Mouse (Mus musculus): ENCODE data around the gene Nat8f5. TPM values are rescaled to one million over a fixed set of nuclear protein-coding genes. Genes with fewer than 3 reads are reported as not detected.
"Not testable (repeated sequence)": the region's sequence is repeated elsewhere in the genome, so short reads cannot be mapped to it uniquely, and the experiment has no call there.

The Nat8f5 gene
- polyA plus RNA-seq, 1 experiment from 2014 or later, result 0.36 TPM

- H3K9ac ChIP-seq (ENCODE audit: low read depth, low read length), result no peak overlapping the region
- H3K27ac ChIP-seq (ENCODE audit: low read depth, low read length), result no peak overlapping the region
- WGBS, result 93% methylated on average over 1 of the region's 1 CpGs
- H3K4me3 ChIP-seq (ENCODE audit: low read length), result no peak overlapping the region
- no peak overlapping the region for H3K4me2 ChIP-seq (ENCODE audit: low read length)
- no peaks in the 10 kb centered on the region for H3K4me1 ChIP-seq (ENCODE audit: control insufficient read depth, insufficient read depth, low read depth, low read length)
- no peaks in the 10 kb centered on the region for H3K36me3 ChIP-seq (ENCODE audit: control insufficient read depth, insufficient read depth, low read length)
- no peak for ATAC-seq
- no peaks in the 10 kb centered on the region for H3K9me3 ChIP-seq (ENCODE audit: control insufficient read depth, low read length)
- H3K27me3 ChIP-seq (replicated peaks; ENCODE audit: control insufficient read depth, insufficient read depth, low read length), result no peaks in the 10 kb centered on the region
Measured at GRCm38 (mm10) chr6:85823382-85824090, 2.8 kb upstream of the Nat8f5 start.

- H3K27me3 ChIP-seq (replicated peaks; ENCODE audit: control insufficient read depth, insufficient read depth, low read length), result no peaks in the 10 kb centered on the region
- no peak for ATAC-seq
- H3K4me2 ChIP-seq (ENCODE audit: low read length), result no peak overlapping the region
- H3K9ac ChIP-seq (ENCODE audit: low read depth, low read length), result no peak overlapping the region
- no peaks in the 10 kb centered on the region for H3K4me1 ChIP-seq (ENCODE audit: control insufficient read depth, insufficient read depth, low read depth, low read length)
- H3K27ac ChIP-seq (ENCODE audit: low read depth, low read length), result no peak overlapping the region
- no peak overlapping the region for H3K4me3 ChIP-seq (ENCODE audit: low read length)
- H3K36me3 ChIP-seq (ENCODE audit: control insufficient read depth, insufficient read depth, low read length), result no peaks in the 10 kb centered on the region
- WGBS, result 85% methylated on average over 4 of the region's 4 CpGs
- H3K9me3 ChIP-seq (ENCODE audit: control insufficient read depth, low read length), result no peaks in the 10 kb centered on the region
Measured at GRCm38 (mm10) chr6:85822286-85822685, 1.5 kb upstream of the Nat8f5 start.

GRCm38 (mm10) chr6:85818338-85818737 is 2.4 kb downstream of the Nat8f5 start:
- Histone ChIP-seq H3K4me2 (ENCODE audit: low read length) (no peak overlapping the region), H3K4me1 (ENCODE audit: control insufficient read depth, insufficient read depth, low read depth, low read length) (no peaks in the 10 kb centered on the region), H3K9ac (ENCODE audit: low read depth, low read length) (no peak overlapping the region), H3K9me3 (ENCODE audit: control insufficient read depth, low read length) (no peaks in the 10 kb centered on the region), H3K27me3 (replicated peaks; ENCODE audit: control insufficient read depth, insufficient read depth, low read length) (no peaks in the 10 kb centered on the region), H3K36me3 (ENCODE audit: control insufficient read depth, insufficient read depth, low read length) (no peaks in the 10 kb centered on the region), H3K27ac (ENCODE audit: low read depth, low read length) (no peak overlapping the region), H3K4me3 (ENCODE audit: low read length) (no peak overlapping the region)
- ATAC-seq, result no peak
- WGBS, result 22% methylated on average over 1 of the region's 1 CpGs

- Histone ChIP-seq H3K4me3 (ENCODE audit: low read length) (no peak overlapping the region), H3K4me2 (ENCODE audit: low read length) (no peak overlapping the region), H3K4me1 (ENCODE audit: control insufficient read depth, insufficient read depth, low read depth, low read length) (no peaks in the 10 kb centered on the region), H3K9me3 (ENCODE audit: control insufficient read depth, low read length) (no peaks in the 10 kb centered on the region), H3K27ac (ENCODE audit: low read depth, low read length) (no peak overlapping the region), H3K36me3 (ENCODE audit: control insufficient read depth, insufficient read depth, low read length) (no peaks in the 10 kb centered on the region), H3K9ac (ENCODE audit: low read depth, low read length) (no peak overlapping the region), H3K27me3 (replicated peaks; ENCODE audit: control insufficient read depth, insufficient read depth, low read length) (no peaks in the 10 kb centered on the region)
- no peak for ATAC-seq
- 88% methylated on average over 2 of the region's 2 CpGs for WGBS
Measured at GRCm38 (mm10) chr6:85813339-85813738, 7.4 kb downstream of the Nat8f5 start.

- 61% methylated on average over 3 of the region's 3 CpGs for WGBS
- H3K4me3 ChIP-seq (ENCODE audit: low read length); H3K4me1 ChIP-seq (ENCODE audit: control insufficient read depth, insufficient read depth, low read depth, low read length): not testable (repeated sequence)
Measured at GRCm38 (mm10) chr6:85810942-85811537, 9.7 kb downstream of the Nat8f5 start.

GRCm38 (mm10) chr6:85810514-85810913 is 10.3 kb downstream of the Nat8f5 start:
- not testable (repeated sequence) for H3K4me1 ChIP-seq (ENCODE audit: control insufficient read depth, insufficient read depth, low read depth, low read length); H3K36me3 ChIP-seq (ENCODE audit: control insufficient read depth, insufficient read depth, low read length); H3K27ac ChIP-seq (ENCODE audit: low read depth, low read length); ATAC-seq; H3K27me3 ChIP-seq (replicated peaks; ENCODE audit: control insufficient read depth, insufficient read depth, low read length); H3K4me2 ChIP-seq (ENCODE audit: low read length); H3K9me3 ChIP-seq (ENCODE audit: control insufficient read depth, low read length); H3K9ac ChIP-seq (ENCODE audit: low read depth, low read length); H3K4me3 ChIP-seq (ENCODE audit: low read length)
- 76% methylated on average over 2 of the region's 3 CpGs for WGBS

More at GRCm38 (mm10) chr6:85810942-85811537, 9.7 kb downstream of the Nat8f5 start:
- not testable (repeated sequence) for H3K4me2 ChIP-seq (ENCODE audit: low read length); H3K27ac ChIP-seq (ENCODE audit: low read depth, low read length); H3K9ac ChIP-seq (ENCODE audit: low read depth, low read length); H3K9me3 ChIP-seq (ENCODE audit: control insufficient read depth, low read length); H3K36me3 ChIP-seq (ENCODE audit: control insufficient read depth, insufficient read depth, low read length); ATAC-seq; H3K27me3 ChIP-seq (replicated peaks; ENCODE audit: control insufficient read depth, insufficient read depth, low read length)

- H3K9me3 ChIP-seq (ENCODE audit: control insufficient read depth, low read length); H3K4me2 ChIP-seq (ENCODE audit: low read length); H3K4me1 ChIP-seq (ENCODE audit: control insufficient read depth, insufficient read depth, low read depth, low read length); H3K27ac ChIP-seq (ENCODE audit: low read depth, low read length); ATAC-seq; H3K9ac ChIP-seq (ENCODE audit: low read depth, low read length); H3K36me3 ChIP-seq (ENCODE audit: control insufficient read depth, insufficient read depth, low read length); H3K4me3 ChIP-seq (ENCODE audit: low read length); H3K27me3 ChIP-seq (replicated peaks; ENCODE audit: control insufficient read depth, insufficient read depth, low read length): not testable (repeated sequence)
- WGBS, result 87% methylated on average over 2 of the region's 3 CpGs
Measured at GRCm38 (mm10) chr6:85809784-85810183, 11.0 kb downstream of the Nat8f5 start.

- not testable (repeated sequence) for H3K4me3 ChIP-seq (ENCODE audit: low read length); H3K4me2 ChIP-seq (ENCODE audit: low read length); H3K4me1 ChIP-seq (ENCODE audit: control insufficient read depth, insufficient read depth, low read depth, low read length); H3K27ac ChIP-seq (ENCODE audit: low read depth, low read length); H3K36me3 ChIP-seq (ENCODE audit: control insufficient read depth, insufficient read depth, low read length); H3K9ac ChIP-seq (ENCODE audit: low read depth, low read length); ATAC-seq; H3K27me3 ChIP-seq (replicated peaks; ENCODE audit: control insufficient read depth, insufficient read depth, low read length); H3K9me3 ChIP-seq (ENCODE audit: control insufficient read depth, low read length)
- 68% methylated on average over 5 of the region's 5 CpGs for WGBS
Measured at GRCm38 (mm10) chr6:85803180-85803579, 17.6 kb downstream of the Nat8f5 start.

All from hindbrain, embryonic 16.5 days (tissue).